Mouse (Mus musculus): ENCODE measurements around the gene Cebpb.
"Not testable (repeated sequence)": the region's sequence is repeated elsewhere in the genome, so short reads cannot be mapped to it uniquely, and the experiment has no call there.

Cebpb gene

DNA sequence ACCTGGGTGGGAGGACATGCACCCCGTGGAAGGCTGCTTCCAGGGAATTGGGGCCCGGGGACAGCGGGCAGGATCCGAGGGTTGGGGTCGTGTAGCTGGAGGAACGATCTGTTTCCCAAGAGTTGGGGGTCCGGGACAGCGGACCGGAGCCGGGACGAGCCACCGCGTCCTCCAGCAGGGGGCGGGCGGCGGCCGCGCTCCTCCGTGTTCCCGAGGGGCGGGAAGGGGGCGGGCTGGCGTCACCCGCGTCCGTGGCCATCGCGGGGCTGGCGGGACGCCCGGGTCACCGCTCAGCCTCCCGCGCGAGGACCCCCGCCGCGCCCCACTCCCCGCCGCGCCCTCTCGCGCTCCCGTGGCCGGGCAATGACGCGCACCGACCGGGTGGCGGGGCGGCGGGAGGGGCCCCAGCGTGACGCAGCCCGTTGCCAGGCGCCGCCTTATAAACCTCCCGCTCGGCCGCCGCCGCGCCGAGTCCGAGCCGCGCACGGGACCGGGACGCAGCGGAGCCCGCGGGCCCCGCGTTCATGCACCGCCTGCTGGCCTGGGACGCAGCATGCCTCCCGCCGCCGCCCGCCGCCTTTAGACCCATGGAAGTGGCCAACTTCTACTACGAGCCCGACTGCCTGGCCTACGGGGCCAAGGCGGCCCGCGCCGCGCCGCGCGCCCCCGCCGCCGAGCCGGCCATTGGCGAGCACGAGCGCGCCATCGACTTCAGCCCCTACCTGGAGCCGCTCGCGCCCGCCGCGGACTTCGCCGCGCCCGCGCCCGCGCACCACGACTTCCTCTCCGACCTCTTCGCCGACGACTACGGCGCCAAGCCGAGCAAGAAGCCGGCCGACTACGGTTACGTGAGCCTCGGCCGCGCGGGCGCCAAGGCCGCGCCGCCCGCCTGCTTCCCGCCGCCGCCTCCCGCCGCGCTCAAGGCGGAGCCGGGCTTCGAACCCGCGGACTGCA, at the start of gene Cebpb:
Cebpb (plus strand) TSS at position 418 of the 954 bp plus-strand sequence.
- peak; percentile 84 to 88 for DNase-seq

DNA sequence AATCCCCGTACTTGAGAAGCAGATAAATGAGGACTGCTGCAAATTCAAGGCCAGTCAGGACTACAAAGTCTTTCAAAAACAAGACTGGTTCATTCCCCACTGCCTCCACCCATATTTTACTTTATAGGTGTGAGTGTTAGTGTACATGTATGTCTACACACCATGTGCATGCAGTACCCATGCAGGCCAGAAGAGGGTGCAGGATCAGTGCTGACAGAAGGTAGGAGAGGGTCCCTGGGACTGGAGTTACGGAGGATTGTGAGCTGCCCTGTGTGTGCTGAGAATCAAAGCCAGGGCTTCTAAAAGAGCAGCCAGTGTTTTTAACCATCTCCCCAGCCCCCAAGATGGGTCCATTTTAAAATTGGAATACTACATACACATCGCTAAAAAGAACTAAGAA, 48.4 kb upstream of the Cebpb start:
- DNase-seq, result peak; percentile 77 to 80

DNA sequence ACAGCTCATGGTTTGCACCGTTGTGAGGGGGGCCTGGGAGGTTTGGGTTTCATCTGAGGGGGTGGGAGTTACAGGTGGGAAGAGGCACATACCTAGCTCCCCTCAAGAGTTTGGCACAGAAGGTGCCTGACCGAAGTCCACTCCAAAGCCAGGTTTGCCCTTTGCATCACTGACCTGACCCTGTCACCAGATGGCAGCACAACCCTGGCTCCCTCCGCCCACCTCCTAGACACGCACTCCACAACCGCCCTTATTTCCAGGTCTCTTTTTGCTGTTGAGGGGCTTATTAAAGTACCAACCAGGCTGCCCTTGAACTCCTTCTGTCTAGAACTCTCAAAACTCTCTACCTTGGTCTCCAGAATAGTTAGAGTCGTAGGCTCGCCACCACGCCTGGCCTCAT, 47.4 kb upstream of the Cebpb start:
- DNase-seq, result peak; percentile 78

DNA sequence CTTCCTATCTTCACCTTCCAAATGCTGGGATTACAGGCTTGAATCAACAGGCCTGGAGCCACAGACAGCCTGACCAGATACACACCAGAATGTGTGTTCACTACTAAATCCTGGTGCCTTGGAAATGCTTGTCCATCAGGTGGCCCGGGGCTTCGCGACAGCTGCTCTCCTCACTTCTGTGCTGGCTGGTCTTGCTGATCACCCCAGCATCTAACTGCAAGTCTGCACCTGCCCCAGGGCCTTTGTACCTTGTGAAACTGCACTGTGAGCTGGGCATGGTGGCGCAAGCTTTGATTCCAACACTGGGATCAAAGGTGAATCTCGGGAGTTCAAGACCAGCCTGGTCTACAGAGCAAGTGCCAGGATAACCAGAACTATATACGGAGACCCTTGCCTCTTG, 46.6 kb upstream of the Cebpb start:
- no peak for DNase-seq

DNA sequence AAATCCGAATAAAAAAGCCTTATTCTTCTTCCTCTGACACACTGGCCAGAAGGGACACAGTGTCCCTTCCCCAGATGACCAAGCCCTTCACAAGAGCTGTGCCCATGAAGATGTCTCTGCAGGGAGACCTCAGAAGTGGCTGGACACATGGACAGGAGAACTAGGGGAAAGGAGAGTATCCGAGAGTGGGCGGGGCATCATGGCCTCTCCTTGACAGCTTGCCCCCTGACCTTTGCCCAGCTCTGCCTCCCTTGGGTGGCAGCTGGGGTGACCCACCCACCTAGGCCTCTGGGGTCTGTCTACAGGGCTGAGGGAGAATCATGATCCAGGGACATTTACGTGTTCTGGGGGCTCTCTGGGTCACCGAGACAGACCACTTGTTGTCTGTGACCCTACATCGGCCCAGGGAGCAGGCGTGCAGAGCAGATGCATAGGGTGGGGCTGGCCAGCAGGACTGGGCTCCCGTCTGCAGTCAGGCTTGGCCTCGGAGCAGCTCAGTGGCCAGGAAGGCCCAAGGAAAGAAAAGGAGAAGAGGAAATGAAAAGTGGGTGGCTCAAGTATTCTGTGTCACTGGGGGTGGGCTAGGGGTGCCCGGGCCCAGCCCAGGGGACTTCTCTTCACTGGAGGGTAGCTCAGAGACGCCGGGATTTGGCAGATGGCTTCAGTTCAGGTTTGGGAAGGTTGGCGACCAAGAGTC, 45.2 kb upstream of the Cebpb start:
- DNase-seq, result not testable (repeated sequence)

DNA sequence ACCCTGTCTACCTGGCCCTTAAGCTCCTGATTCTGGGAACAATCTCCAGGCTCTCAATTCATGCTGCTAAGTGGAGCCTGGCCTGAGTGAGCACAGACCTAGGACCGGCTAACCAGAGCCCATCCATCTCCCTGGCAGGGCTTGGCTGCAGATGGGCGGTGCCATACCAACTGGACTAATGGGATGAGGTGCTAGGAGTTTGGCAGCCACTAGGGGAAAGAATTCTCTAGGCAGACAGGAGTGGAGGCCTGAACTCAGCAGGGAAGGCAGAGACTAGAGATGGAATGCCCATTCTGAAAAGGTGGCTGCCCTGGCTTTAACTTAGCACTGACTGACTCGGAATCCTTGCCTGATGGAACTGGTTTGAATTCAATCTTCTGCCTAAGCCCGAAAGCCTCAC, 42.3 kb upstream of the Cebpb start:
- DNase-seq, result no peak

DNA sequence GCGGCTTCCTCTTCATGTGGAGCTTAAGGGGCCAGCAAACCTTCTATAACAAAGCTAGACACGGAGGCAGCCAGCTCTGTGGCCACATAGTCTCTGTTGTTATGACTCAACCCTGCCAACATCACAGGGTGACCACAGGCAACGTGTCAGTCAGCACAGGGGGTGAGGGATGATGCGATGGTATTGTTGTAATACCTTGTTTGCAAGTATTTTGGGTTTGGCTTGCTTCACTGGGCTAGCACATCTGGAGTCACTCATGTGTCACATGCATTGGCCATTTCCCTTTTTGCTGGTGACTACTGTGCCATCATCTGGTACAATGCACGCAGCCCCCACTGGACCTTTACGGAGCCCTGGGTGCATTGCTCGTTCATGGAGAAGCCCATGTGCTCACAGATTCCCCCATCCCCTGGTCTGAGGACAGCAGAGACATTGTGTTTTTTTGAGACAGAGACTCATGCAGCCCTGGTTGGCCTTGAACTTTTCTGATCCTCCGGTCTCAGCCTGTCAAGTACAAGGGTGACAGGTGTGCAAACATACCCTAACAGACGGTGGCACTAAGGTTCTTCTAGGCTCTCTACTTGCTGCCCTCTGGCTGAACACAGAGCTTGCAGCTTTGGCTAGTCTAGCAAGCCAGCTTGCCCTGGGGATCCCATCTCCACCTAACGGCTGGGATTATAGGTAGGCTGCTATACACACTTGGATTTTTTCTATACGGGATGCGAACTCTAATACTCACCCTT, 39.3 kb upstream of the Cebpb start:
- peak; percentile 65 to 69 for DNase-seq

DNA sequence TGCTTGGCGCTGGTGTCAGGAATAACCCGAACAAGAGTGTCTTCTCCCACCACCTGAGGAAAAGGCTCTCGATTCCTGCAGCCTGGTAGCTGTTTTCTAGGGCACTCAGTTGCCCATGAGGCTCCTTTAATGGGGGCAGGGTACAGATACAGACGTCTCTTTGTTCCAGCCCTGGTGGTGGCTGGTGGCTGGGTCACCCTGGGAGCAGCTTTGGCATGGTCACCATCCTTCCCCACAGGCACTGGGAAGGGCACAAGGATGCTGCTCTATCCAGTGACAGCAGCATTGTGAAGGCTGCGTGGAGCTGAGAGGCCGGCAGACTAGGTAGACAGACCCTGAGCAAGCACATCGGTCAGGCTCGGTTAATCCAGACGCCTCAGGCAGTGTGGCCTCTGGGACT, 37.1 kb upstream of the Cebpb start:
- DNase-seq, result no peak

DNA sequence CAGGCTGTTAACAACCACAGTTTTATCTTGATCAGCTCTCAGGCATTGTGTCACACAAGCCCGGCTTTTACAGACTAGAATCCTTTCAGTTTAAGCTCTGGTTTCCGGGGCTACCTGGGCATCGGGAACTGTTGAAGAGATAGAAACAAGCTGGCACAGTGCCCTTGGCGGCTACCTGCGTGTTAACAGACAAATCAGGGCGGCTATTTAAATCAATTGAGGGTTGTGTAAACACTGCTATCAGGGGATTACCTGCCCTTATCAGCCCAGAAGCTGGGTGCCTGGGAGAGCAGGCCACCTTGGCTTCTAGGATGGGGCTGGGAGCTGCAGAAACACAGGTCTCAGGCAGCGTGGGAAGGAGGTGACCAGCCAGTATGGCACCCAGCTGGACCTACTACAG, 36.0 kb upstream of the Cebpb start:
- DNase-seq, result no peak

DNA sequence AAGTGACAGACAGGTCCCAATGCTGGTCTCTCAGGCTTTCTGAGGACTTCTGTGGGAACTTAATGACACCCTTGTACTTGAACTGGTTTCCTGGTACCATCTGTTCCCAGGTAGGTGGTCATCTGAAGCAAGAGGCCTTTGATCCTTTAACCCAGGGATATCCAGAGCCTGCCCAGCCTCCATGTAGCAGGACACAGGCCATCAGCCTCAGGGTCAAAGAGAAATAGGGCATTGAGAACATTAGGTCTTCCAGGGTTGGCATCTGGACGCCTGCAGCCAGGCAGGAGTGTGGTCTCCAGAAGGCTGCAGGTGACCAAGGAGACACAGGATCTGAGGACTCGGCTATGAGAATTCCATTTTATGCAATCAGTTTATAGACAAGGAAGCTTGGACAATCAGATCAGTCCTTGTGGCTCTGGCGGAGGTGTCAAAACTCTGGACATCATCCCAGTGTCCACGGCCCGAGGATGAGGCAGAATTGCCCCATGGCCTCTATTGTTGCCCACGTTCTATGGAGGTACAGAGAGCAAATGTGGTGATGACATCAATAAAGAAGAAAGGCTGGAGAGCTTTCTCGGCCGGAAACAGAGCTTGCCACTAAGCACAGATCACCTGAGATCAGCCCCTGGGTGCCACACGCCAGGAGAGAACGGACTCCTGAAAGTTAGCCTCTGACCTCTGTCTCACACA, 33.7 kb upstream of the Cebpb start:
- DNase-seq, result no peak

DNA sequence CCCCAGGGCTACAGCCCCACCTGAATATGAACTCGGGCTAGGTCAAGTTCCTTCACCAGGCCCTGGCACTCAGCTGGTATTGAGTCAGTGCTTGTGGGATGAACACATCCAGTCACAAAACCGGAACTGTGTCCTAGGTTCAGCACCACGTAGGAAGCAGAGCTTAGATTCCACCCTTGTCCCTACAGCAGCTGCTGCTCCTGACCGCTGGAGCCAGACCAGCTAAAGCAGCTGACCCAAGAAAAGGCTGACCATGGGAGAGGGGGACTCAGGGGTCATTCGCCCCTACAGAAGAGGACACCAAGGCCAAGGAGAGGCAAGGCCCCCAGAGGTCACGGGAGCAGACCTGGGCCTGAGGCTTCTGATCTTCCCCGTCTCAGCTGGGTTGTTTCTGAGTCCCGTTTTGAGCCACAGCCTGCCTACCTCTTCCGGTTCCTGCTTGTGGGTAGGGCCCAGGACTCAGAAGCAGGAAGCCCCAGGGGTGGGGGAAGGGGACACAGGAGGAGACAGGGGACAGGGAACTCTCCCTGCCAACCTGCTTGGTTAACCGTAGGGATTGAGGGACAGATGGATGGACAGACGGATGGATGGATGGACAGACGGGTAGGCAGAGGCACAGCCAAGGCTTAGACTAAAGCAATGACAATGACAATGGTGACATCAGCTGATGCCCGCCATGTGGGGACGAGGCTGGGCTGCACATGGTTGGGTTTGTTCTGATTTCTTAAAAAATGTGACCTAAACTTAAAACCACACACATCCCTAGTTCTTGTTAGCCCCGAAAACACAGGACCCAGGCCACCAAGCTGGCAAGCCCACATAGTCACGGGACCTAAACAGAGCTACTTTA, 31.9 kb upstream of the Cebpb start:
- DNase-seq, result peak; percentile 88 to 90

DNA sequence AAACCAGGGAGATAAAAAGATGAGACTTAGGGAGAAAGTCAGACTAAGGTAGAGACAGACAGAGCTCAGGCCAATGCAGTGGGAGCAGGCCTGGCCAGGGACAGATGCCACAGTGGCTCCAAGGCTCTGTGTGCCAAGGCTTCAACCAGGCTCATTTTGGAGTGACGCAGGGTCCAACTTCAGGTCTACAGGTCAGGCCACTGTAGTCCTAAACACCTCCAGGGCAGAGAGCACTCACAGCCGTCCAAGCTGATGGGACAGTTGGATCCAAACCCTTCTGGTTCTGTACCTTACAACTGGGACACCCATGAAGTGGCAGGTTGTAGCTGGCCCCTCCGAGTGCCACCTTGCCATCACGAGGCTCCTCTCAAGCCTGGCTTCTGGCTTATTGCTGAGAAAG, 30.7 kb upstream of the Cebpb start:
- DNase-seq, result no peak

DNA sequence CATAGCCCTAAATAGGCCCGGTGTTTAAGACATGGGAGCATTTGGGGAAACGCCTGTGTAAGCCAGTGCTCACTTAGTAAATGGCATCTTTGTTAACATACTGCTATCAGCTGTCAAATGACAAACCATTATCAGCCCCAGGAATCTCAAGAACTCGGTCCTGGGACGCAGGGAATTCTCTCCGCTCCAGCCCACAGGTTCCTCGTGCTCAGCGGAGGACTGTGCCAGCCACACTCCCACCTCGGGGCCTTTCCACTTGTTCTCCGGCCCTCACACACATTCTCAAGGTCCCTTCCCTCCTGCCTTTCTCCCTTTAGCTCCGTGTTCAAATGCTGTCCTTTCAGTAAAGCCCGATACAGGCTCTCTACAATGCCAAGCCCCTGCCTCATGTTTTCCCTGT, 30.0 kb upstream of the Cebpb start:
- DNase-seq, result no peak

DNA sequence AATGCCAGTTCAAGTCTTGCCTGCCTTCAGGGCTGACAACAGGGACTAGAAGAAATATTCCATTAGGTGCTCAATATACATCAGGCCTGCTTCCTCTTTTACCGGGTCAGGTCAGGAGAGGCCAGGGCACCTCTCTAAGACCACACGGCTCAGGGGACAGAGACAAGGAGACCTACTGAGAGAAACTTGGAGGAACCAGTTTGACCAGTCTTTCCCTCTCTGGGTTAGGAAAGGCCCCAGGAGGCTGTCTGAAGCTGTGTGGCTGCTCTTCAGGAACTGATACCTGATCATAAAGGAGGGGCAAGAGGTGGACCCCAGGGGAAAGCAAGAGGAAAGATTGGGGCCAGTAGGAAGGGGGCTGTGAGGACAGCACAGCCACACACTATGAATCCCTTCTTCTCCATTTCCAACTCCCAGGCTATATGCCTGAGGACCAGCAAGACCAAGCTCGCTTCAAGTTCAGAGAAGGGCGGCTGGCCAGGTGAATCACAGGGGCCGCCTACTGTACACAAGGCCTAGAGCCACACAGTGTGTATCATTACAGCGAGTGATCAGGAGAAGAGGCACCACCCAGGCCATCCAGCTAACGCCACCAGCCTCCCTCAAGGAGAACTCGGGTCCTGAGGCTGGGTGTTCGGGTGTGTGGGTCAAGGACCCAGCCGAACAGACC, 29.4 kb upstream of the Cebpb start:
- no peak for DNase-seq

DNA sequence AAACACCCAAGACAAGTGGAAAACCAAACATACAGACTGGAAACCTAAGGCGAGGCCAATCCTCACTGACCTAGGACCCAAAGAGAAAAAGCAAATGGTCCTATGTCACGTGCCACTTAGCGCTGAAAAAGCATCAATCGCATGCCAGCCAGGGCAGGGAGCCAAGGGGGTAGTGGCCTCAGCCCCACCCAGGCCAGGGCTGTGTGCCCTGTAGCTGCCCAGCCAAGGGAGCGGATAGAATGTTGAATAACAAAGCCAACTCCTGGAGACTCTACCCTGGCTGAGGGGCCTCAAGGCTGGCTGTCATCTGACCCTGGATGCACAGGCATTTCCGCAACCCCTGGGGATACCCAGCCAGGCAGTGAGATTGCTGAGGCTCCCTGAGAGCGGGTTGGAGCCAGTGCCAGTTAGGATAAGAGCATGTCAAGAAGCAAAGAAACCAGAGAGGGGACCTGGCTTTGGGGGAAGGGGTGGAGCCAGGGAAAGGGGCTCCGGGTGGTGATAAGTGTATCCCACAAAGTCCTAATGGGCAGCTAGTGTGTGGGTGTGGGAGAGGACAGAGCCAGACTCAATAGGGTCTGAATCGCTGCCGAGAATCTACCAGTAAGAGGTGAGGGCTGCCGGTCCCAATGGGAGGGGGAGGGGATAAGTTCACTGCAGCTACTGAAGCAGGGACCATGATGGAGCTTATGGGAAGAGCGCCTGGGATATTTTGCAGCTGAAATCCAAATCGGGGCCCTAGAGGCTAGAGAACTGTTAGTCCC, 28.7 kb upstream of the Cebpb start:
- DNase-seq, result no peak

DNA sequence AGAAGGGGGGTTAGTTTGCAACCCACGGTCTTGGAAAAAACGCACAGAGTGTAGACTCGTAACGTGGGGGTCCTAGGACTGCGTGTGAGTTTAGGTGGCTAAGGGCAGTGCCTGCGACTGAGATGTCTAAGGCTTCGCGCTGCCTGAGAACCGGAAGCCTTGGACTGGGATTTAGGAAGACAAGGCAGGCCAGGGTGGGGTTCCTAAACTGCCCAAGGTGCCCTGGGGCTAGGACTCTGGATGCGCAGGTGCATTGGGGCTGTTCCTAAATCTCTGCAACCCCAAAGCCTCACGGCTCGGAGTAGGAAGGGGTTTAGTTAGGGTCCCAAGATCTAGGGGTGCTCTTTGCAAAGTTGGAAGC, 28.1 kb upstream of the Cebpb start:
- DNase-seq, result peak in 1 of 2 experiments; percentile 38

DNA sequence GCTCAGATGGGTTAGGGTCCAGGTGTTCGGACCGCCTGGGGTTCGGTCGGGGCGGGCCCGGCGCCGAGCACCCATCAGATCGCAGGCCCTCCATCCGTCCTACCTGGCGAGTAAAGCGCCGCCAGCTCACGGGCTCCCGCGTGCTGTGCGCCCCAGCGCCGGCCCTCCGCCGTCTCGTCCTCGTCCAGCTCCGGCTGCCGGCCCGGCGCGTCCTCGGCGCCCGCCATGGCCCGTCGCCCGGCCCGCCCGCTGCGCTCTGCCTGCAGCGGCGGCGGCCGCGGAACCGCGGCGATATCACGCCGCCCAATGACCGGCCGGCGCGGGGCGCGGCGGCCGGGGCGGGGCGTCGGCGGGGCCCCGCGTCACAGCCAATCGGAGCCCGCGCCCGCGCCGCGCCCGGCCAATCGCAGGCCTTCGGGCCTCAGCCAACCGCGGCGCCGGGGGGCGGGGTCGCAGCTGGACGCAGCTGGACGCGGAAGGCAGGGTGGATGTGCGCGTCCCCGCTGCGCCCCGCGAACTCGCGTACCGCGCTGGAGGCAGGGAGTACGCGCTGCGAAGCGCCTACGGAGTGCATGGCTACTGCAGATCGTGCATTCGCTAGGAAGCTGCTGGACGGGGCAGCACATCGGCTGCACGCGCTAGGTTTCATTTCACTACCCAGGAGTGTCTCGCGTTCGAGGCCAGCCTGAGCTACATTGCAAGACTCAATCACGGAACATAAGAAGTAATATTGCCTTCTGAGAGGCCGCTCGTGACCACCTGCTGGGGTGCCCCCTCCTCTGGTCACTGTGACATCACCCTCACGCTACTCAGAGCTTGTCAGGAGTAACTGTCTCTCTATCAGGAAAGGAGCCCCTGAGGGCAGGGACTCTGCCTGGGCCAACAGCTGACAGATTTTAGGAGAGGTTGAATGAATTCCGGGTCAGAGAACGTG, 27.2 kb upstream of the Cebpb start, which contains the start of gene Gm20431:
Gm20431 (minus strand) TSS at position 227 of the 934 bp plus-strand sequence.
- DNase-seq, result peak; percentile 94 to 95

DNA sequence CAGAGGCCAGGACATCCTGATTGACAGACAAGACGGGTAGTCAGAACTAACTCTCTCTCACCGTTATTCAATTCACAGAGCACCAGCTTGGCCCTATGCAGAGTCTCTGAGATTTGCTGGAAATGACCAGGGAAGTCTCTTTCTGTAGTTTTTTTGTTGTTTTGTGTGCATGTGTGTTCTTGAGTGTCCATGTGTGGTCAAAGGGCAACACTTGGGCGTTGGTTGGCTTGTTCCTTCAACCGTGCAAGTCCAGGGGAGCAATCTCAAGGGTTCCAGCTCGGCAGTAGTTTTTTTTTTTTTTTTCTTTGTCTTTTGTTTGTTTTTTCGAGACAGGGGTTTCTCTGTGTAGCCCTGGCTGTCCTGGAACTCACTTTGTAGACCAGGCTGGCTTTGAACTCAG, 26.0 kb upstream of the Cebpb start:
- DNase-seq, result no peak
